Mouse (Mus musculus): Measurements from ENCODE around the gene 1110065P20Rik. TPM values are rescaled to one million over a fixed set of nuclear protein-coding genes. Genes with fewer than 3 reads are reported as not detected.

The 1110065P20Rik gene
- polyA plus RNA-seq, 1 experiment: 37.5 TPM

Other genes starting within 250 kb of the 1110065P20Rik start
- not detected in 2 replicates for gene 3100002H09Rik, start 240.4 kb downstream of the 1110065P20Rik start, polyA plus RNA-seq (2012; rRNA removed)
- 0.14 and 0.18 TPM in 2 replicates for gene Pou3f1, start 194.4 kb downstream of the 1110065P20Rik start, polyA plus RNA-seq (2012; rRNA removed)
- 31.6 and 32.9 TPM in 2 replicates for gene Utp11, start 157.6 kb downstream of the 1110065P20Rik start, polyA plus RNA-seq (2012; rRNA removed)
- gene Fhl3, start 150.5 kb downstream of the 1110065P20Rik start, polyA plus RNA-seq (2012; rRNA removed): 2.7 and 5.2 TPM in 2 replicates
- 38.1 and 40.4 TPM in 2 replicates for gene Sf3a3, start 136.4 kb downstream of the 1110065P20Rik start, polyA plus RNA-seq (2012; rRNA removed)
- 30.0 and 34.8 TPM in 2 replicates for gene Inpp5b, start 109.3 kb downstream of the 1110065P20Rik start, polyA plus RNA-seq (2012; rRNA removed)
- gene Mtf1, start 49.1 kb downstream of the 1110065P20Rik start, polyA plus RNA-seq (2012; rRNA removed): 9.0 and 10.1 TPM in 2 replicates
- gene Yrdc, start 517 bp downstream of the 1110065P20Rik start, polyA plus RNA-seq (2012; rRNA removed): 32.5 and 47.3 TPM in 2 replicates
- gene Maneal, start 11.0 kb upstream of the 1110065P20Rik start, polyA plus RNA-seq (2012; rRNA removed): 0.65 and 0.76 TPM in 2 replicates
- not detected in 2 replicates for gene Epha10, start 29.7 kb upstream of the 1110065P20Rik start, polyA plus RNA-seq (2012; rRNA removed)
- 17.4 and 17.8 TPM in 2 replicates for gene 9930104L06Rik, start 85.9 kb upstream of the 1110065P20Rik start, polyA plus RNA-seq (2012; rRNA removed)
- 2.0 and 3.3 TPM in 2 replicates for gene Cdca8, start 88.1 kb upstream of the 1110065P20Rik start, polyA plus RNA-seq (2012; rRNA removed)
- 6.3 and 7.5 TPM in 2 replicates for gene Rspo1, start 135.2 kb upstream of the 1110065P20Rik start, polyA plus RNA-seq (2012; rRNA removed)
- gene Gnl2, start 165.4 kb upstream of the 1110065P20Rik start, polyA plus RNA-seq (2012; rRNA removed): 58.9 and 59.8 TPM in 2 replicates
- 0.03 and 0.10 TPM in 2 replicates for gene Dnali1, start 214.5 kb upstream of the 1110065P20Rik start, polyA plus RNA-seq (2012; rRNA removed)
- 13.7 and 14.1 TPM in 2 replicates for gene Snip1, start 215.5 kb upstream of the 1110065P20Rik start, polyA plus RNA-seq (2012; rRNA removed)
- gene Meaf6, start 233.9 kb upstream of the 1110065P20Rik start, polyA plus RNA-seq (2012; rRNA removed): 28.8 and 36.0 TPM in 2 replicates